Mouse (Mus musculus) erythroblast, embryonic 14.5 days (primary cell): ENCODE data around the gene Setd7.

ENCODE experiments used
- GATA1 ChIP-seq: IDR thresholded peaks from 2 replicates; pipeline ENCODE4 v1.6.1; 2012; ENCODE audit warnings: low read length, inconsistent platforms, mixed read lengths
- TAL1 ChIP-seq: IDR thresholded peaks from 3 replicates; pipeline ENCODE4 v1.6.1; 2012; ENCODE audit warnings: low read length, inconsistent platforms, mixed read lengths

- TF ChIP-seq GATA1: no peak
- TF ChIP-seq TAL1: no peak
Measured at GRCm38 (mm10) chr3:51518763-51519121, 41.9 kb downstream of the Setd7 start.
